Mouse (Mus musculus): ENCODE measurements around the gene Zbed5. TPM values are rescaled to one million over a fixed set of nuclear protein-coding genes. Genes with fewer than 3 reads are reported as not detected.

Zbed5 gene
- total RNA-seq, 2 experiments from 2014 or later, result 4.7 to 5.6 TPM

DNA sequence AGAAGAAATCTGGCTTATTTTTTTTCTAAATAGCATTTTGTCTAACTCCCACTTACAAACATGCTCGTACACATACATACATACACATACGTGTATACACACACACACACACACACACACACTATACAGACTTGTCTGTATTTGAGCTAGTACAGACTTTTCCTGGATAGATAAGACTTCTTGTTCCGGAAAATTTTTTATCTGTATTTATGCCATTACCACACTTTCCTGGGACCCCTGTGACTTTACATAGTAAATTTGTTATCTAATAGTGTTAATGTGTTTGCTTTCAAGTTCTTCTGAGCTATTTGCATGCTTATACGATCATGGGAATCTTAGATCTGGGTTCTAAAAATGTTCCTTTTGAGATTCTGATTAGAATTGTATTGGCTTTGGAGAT is 56.6 kb downstream of the Zbed5 start:
- DNase-seq (ENCODE audit: low spot score in 2 of 2), result no peak

Other genes starting within 250 kb of the Zbed5 start
- gene Zfp11, start 225.6 kb upstream of the Zbed5 start, total RNA-seq (2021), result 1 to 10 TPM; 6.6 to 7.2 TPM
- gene Sept14, start 187.2 kb upstream of the Zbed5 start, total RNA-seq (2021), result not detected
- gene Mrps17, start 180.2 kb upstream of the Zbed5 start, total RNA-seq (2021), result 10 to 100 TPM; 72.6 to 81.5 TPM
- 10 to 100 TPM; 78.1 to 79.6 TPM for gene Nipsnap2, start 170.7 kb upstream of the Zbed5 start, total RNA-seq (2021)
- 10 to 100 TPM; 23.7 to 28.5 TPM for gene Psph, start 108.3 kb upstream of the Zbed5 start, total RNA-seq (2021)
- gene Sumf2, start 48.7 kb upstream of the Zbed5 start, total RNA-seq (2021), result 10 to 100 TPM; 19.9 to 25.8 TPM
- gene Chchd2, start 8.3 kb upstream of the Zbed5 start, total RNA-seq (2021), result 100 to 1,000 TPM; 411 to 434 TPM
- 10 to 100 TPM; 12.6 to 15.9 TPM for gene Phkg1, start 2.8 kb downstream of the Zbed5 start, total RNA-seq (2021)
- 1 to 10 TPM; 2.2 to 2.7 TPM for gene Nupr1l, start 12.8 kb downstream of the Zbed5 start, total RNA-seq (2021)
- 10 to 100 TPM; 46.7 to 49.4 TPM for gene Vkorc1l1, start 46.2 kb downstream of the Zbed5 start, total RNA-seq (2021)
- gene Gusb, start 107.3 kb downstream of the Zbed5 start, total RNA-seq (2021), result 10 to 100 TPM; 15.6 to 15.9 TPM
- 10 to 100 TPM; 22.0 to 23.5 TPM for gene Asl, start 133.5 kb downstream of the Zbed5 start, total RNA-seq (2021)
- gene Crcp, start 133.6 kb downstream of the Zbed5 start, total RNA-seq (2021), result 10 to 100 TPM; 34.4 to 34.7 TPM
- 10 to 100 TPM; 41.1 to 41.8 TPM for gene Tpst1, start 177.6 kb downstream of the Zbed5 start, total RNA-seq (2021)
- 10 to 100 TPM; 13.1 to 14.0 TPM for gene Kctd7, start 249.1 kb downstream of the Zbed5 start, total RNA-seq (2021)